Comparison of ENCODE assay signal across 8 mouse cellular contexts in the genomic region with DNA sequence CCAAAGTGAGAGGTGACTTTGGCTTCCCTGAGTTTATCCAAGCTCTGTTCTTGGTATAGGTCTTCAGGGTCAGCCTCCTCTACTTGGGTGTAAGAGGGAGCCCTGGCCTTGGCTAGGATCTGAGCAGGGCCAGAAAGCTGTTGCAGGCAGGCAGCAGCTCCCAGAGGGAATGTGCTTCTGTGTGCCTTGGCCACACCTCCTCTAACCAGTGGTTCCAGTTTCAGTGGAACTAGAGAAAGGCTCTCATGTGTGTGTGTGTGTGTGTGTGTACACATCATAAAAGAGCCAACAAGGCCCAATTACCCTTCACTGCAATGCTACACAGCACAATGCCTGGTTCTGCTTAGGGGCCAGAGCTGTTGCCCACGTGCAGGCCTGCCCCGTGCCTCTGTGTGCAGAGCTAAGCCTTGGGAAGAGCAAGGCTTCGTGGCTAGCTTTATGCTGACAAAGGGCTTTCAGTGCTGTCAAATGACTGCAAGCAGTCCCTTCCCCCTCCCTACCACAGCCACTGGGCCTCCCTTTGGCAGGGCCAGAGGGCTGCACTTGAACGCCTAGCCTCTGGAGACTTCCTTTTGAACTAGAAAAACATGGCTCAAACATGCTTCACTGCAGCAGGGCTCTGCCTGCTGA. TPM values are rescaled to one million over a fixed set of nuclear protein-coding genes. Genes with fewer than 3 reads are reported as not detected.
DNase-seq lines count a peak whose midpoint lies in the region; ATAC-seq and TF ChIP-seq lines count a peak whose summit lies in the region.

No protein-coding gene starts in this region.

- no peak overlapping the region for H3K4me2 ChIP-seq in intestine, postnatal 0 days (replicated peaks; ENCODE audit: low read depth)
- no peak overlapping the region for H3K4me2 ChIP-seq in liver, postnatal 0 days (ENCODE audit: low read depth, low read length)

- peaks cover 2 to 17% of the 10 kb centered on the region in 2 experiments; a peak in 3 of 4 replicates for H3K4me1 ChIP-seq in ES-E14 (ENCODE audit: control insufficient read depth in 2 of 2, insufficient read depth in 2 of 2, low read length in 2 of 2, poor library complexity in 1 of 2)
- peaks cover 19% of the 10 kb centered on the region for H3K4me1 ChIP-seq in brown adipose tissue, adult 24 weeks (ENCODE audit: control insufficient read depth, insufficient read depth, insufficient read length, low read length)
- H3K4me1 ChIP-seq in intestine, postnatal 0 days (replicated peaks; ENCODE audit: control insufficient read depth, insufficient read depth, low read length), result peaks cover 8% of the 10 kb centered on the region; the same call in 1 of the 2 replicates
- peaks cover 2% of the 10 kb centered on the region; the same call in 1 of the 2 replicates for H3K4me1 ChIP-seq in liver, postnatal 0 days (ENCODE audit: insufficient read depth)

- TF ChIP-seq CTCF in intestine, postnatal 0 days (IDR thresholded peaks at IDR 0.05; ENCODE audit: low read depth), result no peak
- no peak for TF ChIP-seq CTCF in liver, postnatal 0 days (IDR thresholded peaks at IDR 0.05; ENCODE audit: low read depth)
- TF ChIP-seq CTCF in left cerebral cortex, adult 2 months (IDR thresholded peaks at IDR 0.05), result no peak

- peak; percentile 76 for ATAC-seq in intestine, postnatal 0 days
- ATAC-seq in liver, postnatal 0 days, result peak; percentile 39

- no peaks in the 10 kb centered on the region for H3K36me3 ChIP-seq in ES-E14 (ENCODE audit: control insufficient read depth, insufficient read depth, low read length, poor library complexity, severe bottlenecking)
- H3K36me3 ChIP-seq in intestine, postnatal 0 days (ENCODE audit: control insufficient read depth, insufficient read depth), result no peaks in the 10 kb centered on the region
- no peaks in the 10 kb centered on the region for H3K36me3 ChIP-seq in liver, postnatal 0 days (replicated peaks; ENCODE audit: insufficient read depth, low read length)

- 11% methylated on average over 4 of the region's 4 CpGs for WGBS in intestine, postnatal 0 days
- 28% methylated on average over 4 of the region's 4 CpGs for WGBS in liver, postnatal 0 days (ENCODE audit: insufficient replicate concordance)

- H3K27ac ChIP-seq in ES-E14 (ENCODE audit: insufficient read depth, low read depth, low read length, poor library complexity, severe bottlenecking), result no peak overlapping the region
- H3K27ac ChIP-seq in brown adipose tissue, adult 24 weeks (replicated peaks; ENCODE audit: low read depth, low read length), result peak overlapping the region; percentile 28
- peak overlapping the region; percentile 46 for H3K27ac ChIP-seq in intestine, postnatal 0 days (ENCODE audit: low read depth, low read length)
- H3K27ac ChIP-seq in liver, postnatal 0 days (ENCODE audit: low read depth), result no peak overlapping the region
- H3K27ac ChIP-seq in left cerebral cortex, adult 2 months, result no peak overlapping the region

- intact Hi-C loops in left cerebral cortex, adult 2 months (cut with DNase I), result no loop called here

- no peak for DNase-seq in ES-E14 (ENCODE audit: low read depth, low spot score)
- DNase-seq in heart, adult 11 months, result peak; percentile 97
- no peak for DNase-seq in liver, postnatal 0 days
- DNase-seq in ovary, postnatal 36 days (ENCODE audit: low spot score), result peak; percentile 55
- DNase-seq in thymus, postnatal 4 days, result no peak
- no peak for DNase-seq in left cerebral cortex, adult 2 months (ENCODE audit: extremely low spot score in 1 of 2, low spot score in 2 of 2)

- H3K27me3 ChIP-seq in intestine, postnatal 0 days (replicated peaks; ENCODE audit: control insufficient read depth, insufficient read depth, low read length), result no peaks in the 10 kb centered on the region
- H3K27me3 ChIP-seq in liver, postnatal 0 days (ENCODE audit: insufficient read depth, low read length), result no peaks in the 10 kb centered on the region

- TF ChIP-seq EP300 in liver, postnatal 0 days (IDR thresholded peaks at IDR 0.05; ENCODE audit: low read depth), result no peak

- H3K9ac ChIP-seq in ES-E14 (ENCODE audit: insufficient read depth, low read depth, low read length, poor library complexity, severe bottlenecking), result no peak overlapping the region
- H3K9ac ChIP-seq in intestine, postnatal 0 days (ENCODE audit: low read depth, low read length), result no peak overlapping the region
- no peak overlapping the region for H3K9ac ChIP-seq in liver, postnatal 0 days (replicated peaks)

- in situ Hi-C loops in ES-E14 (cut with MboI; ENCODE audit: low sequenced_read_pairs in 2 of 2, unreplicated experiment in 2 of 2), result no loop called here

- no peaks in the 10 kb centered on the region for H3K9me3 ChIP-seq in ES-E14 (ENCODE audit: control insufficient read depth, insufficient read depth, low read depth, low read length)
- H3K9me3 ChIP-seq in intestine, postnatal 0 days (ENCODE audit: control insufficient read depth), result no peaks in the 10 kb centered on the region
- no peaks in the 10 kb centered on the region for H3K9me3 ChIP-seq in liver, postnatal 0 days (ENCODE audit: low read length)

- H3K4me3 ChIP-seq in ES-E14 (ENCODE audit: insufficient read depth in 1 of 2, low read depth in 1 of 2, low read length in 2 of 2, poor library complexity in 1 of 2, severe bottlenecking in 1 of 2), result no peak overlapping the region
- H3K4me3 ChIP-seq in brown adipose tissue, adult 24 weeks (ENCODE audit: insufficient read depth, low read depth, low read length), result no peak overlapping the region
- H3K4me3 ChIP-seq in intestine, postnatal 0 days (ENCODE audit: low read depth, low read length), result no peak overlapping the region
- H3K4me3 ChIP-seq in liver, postnatal 0 days (ENCODE audit: low read depth, low read length), result no peak overlapping the region
- H3K4me3 ChIP-seq in left cerebral cortex, adult 2 months, result no peak overlapping the region

TF ChIP-seq in ES-E14, 5 proteins besides CTCF, POLR2A, EP300 and RAD21:
- TF ChIP-seq CHD2 (IDR thresholded peaks at IDR 0.05; ENCODE audit: low read depth, low read length) (no peak), MAFK (IDR thresholded peaks at IDR 0.05; ENCODE audit: insufficient read depth, low read depth, low read length) (0 out of 2 replicates have a peak, but pooled peaks have one; percentile 44)

RNA-seq across cellular contexts. Expression of a gene that starts 54.1 kb away (rescaled TPM):
- 2.4 and 5.2 TPM in 2 replicates for total RNA-seq in ES-E14 (2012; rRNA removed)
- not detected in 2 replicates for polyA plus RNA-seq in brown adipose tissue, adult 24 weeks (2012; ENCODE audit: insufficient read depth, insufficient read length, missing spikeins)
- not detected in 2 replicates for polyA plus RNA-seq in intestine, postnatal 0 days (2015; fragmentation: Nextera tagmentation; extraction: Ambion mirVana)
- not detected in 2 replicates for polyA plus RNA-seq in liver, postnatal 0 days (2015; fragmentation: Nextera tagmentation; extraction: Ambion mirVana)
- total RNA-seq in left cerebral cortex, adult 2 months (2021), result not detected

Comparison
In these comparisons a context has a peak if more than half of its experiments do, and no peak if none do; other contexts are left out.
1. DNase-seq: peak in heart, adult 11 months (single experiment) and ovary, postnatal 36 days (single experiment); none in ES-E14 (single experiment), liver, postnatal 0 days (single experiment), thymus, postnatal 4 days (single experiment) and left cerebral cortex, adult 2 months (0 of 2).
2. H3K27ac ChIP-seq: peak in brown adipose tissue, adult 24 weeks (single experiment) and intestine, postnatal 0 days (single experiment); none in ES-E14 (single experiment), liver, postnatal 0 days (single experiment) and left cerebral cortex, adult 2 months (single experiment).